Mouse (Mus musculus) kidney, postnatal 25 days (tissue): ENCODE data around the gene Nim1k.

Source experiments
- DNase-seq, 2 experiments: peaks; one replicate each; pipeline ENCODE4 v3.0.0; 2021; ENCODE audit warnings: mixed read lengths in 2 of 2

Gene Nim1k

DNA sequence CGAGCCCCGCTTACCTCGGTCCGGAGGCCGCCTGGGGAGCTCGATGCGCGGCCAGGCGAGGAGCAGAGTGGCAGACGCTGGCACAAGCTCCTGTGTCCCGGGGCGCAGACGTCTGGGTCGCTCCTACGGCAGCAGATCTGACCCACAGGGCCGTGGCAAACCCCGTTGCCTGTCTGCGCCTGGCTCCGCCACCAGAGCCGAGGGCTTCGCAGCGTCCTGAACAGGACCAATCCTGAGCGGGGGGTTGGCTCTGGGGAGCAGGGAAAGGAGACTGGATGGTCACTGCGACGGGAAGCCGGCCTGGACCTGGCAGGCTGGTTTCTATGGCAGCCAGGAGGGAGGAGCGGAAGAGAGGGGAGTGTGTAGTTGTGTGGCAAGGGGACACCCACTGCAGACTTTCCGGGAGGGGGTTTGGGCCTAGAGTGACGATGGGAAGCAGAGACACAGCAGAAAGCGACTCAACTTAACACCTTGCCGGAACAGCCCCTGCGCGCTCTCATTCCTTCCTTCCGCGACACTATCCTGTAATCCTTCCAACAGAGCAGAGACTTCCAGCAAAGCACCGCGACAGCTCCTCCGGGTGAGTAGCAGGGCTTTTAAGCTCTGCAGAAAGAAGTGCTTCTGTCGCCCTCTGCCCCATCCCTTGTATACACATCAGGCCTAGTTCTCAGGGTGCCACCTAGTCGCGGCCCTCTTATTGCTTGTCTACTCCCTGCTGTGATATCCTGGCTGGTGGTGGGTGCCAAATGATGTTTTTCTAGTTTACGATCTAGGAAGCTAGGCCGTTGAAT is at the start of gene Nim1k:
TSS of gene Nim1k (minus strand) at position 202 of the 791 bp plus-strand sequence.
- peak; percentile 86 to 95 for DNase-seq

DNA sequence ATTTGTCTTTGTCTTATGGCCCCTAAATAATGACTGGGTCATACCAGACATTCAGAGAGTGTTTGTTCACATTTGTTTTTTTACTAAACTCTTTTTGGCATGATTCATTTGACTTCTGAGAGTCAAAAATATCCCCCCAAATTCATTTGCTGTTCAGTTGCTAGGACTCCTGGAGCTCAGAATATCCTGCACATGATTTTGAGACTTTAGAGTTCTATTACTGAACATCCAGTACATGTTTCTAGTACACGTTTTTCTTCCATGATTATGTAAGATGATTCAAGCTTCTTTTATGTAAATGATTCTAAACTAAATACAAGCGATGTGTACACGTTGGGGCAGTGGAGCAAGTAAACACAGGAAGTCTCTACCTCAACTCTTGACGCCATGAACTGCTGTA is 42.0 kb upstream of the Nim1k start:
- DNase-seq: no peak

DNA sequence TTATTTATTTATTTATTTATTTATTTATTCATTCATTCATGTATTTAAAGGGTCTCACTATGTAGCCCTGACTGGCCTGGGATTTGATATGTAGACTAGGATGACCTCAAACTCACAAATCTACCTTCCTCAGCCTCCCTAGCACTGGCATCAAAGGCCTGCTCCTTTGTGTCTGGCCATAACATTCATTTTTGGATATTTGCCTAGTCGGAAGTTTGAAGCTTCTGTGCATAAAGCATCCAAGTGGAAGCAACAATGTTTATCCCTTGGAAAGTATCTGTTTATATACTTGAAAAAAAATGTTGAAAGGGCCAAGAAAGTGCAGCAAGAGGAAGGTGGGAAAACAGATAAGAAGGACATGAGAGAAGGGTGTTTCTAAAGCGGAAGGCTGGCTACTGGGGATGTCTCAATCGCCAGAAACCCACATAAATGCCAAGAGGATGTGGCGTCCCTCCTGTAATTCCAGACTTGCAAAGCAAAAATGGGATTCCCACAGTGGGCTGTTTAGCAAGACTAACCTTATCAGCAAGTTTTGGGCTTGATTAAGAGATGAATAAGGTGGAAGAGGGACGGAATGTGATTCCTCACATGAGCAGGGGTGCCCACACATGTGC is 37.2 kb upstream of the Nim1k start:
- no peak for DNase-seq

DNA sequence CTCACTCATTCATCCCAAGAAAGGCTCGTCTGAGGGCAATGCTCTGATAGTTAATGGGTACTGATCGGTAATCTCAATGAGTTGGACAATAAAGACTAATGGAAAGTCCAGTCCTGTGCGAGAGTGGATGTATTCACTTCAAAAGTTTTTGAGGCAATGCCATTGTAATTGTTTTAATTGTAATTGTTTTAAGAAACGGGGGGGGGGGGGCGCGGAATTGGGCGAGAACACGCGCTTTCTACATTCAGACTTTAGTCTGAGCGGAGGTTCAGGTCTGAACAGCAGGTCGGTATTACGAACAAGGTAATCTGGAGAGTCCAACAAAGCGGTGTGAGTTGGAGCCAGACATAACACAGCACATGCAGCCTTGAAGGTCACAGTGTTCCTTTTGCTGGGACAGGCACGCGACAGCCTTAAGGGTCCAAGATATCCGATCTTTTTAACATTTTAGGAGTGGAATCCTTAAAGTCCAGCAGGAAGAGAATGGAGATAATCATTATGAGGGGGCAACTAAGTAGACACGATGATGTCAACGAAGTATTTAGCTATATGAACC is 36.0 kb upstream of the Nim1k start:
- DNase-seq: peak; percentile 10 to 50

DNA sequence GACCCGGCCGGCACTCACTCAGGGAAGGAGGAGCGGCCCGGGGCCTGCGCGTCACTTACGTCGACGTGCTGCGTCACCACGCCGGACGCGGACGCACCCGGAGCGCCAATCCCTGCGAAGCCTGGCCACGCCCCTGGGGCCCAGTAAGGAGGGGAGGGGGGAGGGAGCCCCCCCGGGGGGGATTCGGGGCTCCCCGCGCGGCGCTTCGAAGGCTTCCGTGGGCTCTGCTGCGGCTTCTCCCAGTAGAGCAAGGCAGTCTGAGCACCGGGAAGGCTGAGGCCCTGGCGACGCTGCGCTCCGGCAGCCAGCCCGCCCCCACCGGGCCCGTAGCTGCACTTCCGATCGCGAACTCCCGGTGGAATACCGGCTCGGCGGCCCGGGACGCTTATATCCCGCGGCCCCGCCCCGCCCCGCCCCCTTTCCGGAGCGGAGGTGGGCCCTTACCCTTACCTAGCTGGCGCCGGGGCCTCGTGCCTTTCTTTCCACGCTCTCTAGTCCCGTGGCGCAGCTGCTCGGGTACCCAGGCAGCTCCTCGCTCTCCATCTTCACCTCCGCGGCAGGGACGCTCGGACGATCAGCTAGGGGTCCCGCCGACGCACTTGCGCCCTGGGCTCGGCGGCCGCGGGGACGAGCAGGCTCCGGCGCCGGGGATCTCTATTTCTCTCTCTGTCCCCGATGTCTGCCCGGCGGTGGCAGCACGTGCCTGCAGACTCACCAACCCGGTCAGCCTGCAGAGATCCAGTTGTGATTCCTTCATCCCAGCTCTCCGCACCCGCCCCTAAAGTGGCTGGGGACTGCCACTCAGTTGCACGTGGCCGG is 35.3 kb upstream of the Nim1k start, which contains the start of gene Zfp131:
TSS of gene Zfp131 (minus strand) at position 129 of the 819 bp plus-strand sequence.
- peak; percentile 96 to 98 for DNase-seq

DNA sequence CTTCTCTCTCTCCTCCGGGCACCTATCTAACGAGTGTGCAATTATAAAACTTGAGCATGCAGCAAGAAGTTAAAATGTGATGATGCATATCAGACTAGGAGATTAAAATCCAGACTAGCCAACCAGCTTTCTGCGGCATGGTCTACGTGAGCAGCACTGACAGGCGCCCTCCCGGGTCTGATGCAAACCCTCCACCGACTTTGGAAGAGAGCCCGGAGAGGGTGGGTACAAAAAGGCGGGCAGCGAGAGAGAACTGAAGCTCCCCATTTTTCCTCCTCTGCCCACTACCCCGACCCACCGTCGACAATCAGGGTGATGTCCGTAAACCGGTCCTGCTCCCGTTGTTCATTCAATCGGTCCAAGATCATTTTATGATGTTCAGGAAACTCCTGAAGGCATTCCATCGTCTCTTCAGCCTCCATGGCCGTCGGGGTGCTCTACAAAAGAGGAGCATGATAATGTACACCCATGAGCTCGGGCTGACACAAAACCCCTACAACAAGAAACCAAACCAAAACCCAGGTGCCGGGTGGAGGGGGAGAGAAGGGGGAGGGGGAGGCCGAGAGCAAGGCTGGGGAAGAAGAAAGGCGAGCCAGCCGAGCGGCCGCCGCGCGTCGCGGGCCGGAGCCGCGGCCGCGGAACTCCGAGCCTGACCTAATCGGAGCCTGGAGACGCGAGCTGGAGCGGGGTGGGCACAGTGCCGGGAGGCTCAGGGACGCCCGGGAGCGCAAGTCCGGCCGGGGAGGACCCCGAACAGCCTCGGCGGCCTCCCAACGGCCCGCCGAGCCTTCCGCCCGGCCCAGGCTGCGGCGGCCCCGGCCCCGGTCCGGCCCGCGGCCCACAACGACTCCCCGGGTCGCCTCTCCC is 34.4 kb upstream of the Nim1k start:
- DNase-seq: peak; percentile 52 to 70

DNA sequence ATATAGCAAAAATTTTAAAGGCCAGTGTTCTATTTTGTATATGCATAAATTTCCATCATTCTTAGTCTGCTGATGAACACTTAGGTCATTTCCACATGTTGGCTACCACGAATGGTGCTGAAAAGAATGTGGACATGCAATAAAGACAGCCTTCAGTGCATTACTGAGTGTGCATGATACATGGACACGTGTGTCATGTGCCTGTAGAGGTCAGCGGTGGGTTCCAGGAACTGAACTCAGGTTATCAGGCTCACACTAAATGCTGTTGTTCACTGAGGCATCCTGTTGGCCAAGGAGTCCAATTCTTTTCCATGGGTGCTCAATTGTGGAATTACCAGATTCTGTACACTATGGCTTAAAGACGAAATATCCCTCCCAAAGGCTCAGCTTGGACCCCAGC is 27.9 kb upstream of the Nim1k start:
- DNase-seq: no peak

DNA sequence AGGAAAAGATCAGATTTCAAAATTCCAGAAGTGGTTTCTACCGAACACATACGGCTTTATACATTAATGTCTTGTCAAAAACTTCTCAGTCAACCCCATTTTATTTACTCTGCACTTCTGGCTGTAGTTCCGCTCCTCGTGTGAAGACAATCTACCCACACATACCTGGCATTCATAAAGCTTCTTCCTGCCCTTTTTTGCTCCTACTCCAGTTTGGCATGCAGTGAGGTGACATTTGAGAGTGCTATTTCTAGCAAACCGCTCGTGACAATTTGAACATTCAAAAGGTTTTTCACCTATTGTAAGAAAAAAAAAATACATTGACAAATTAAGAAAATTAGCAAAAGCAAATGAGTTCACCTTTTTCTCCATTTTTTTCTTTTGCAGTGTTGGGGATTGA is 12.9 kb upstream of the Nim1k start:
- DNase-seq: no peak

DNA sequence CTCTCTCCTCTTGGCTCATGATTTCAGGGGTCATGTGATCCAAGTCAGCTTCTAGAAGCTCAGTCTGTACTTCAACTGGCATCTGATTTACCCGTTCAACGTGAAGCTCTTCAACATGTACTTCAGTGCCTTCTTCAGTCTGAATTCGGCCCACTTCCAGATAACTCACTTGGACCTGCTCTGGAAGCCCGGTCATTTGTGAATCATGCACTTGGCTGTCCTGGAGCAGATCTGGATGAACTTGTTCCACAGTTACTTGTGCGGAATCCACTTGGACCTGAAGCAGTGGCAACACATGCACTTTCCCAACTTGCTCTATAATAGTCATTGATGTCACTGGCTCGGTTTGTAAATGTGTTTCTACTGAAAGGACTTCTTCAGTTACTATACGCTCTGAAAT is 10.8 kb upstream of the Nim1k start:
- no peak for DNase-seq

DNA sequence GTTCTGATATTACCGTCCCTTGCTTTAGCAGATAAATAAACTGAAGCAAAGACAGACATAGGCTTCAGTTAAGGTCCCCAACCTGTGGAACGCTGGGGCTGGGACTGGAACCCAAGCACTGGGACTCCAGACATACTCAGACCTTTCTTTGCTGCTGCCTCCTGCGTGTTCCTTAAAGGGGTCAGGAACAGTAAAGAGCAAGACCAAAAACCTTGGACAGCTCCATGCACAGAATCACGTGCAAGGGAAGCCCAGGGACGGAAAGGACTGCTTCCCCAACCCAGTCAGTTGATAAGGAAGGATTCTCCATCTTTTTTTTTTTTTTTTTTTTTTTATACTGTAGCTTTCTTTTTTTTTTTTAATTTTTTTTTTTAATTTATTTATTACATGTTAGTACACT is 1.1 kb upstream of the Nim1k start:
- no peak for DNase-seq

DNA sequence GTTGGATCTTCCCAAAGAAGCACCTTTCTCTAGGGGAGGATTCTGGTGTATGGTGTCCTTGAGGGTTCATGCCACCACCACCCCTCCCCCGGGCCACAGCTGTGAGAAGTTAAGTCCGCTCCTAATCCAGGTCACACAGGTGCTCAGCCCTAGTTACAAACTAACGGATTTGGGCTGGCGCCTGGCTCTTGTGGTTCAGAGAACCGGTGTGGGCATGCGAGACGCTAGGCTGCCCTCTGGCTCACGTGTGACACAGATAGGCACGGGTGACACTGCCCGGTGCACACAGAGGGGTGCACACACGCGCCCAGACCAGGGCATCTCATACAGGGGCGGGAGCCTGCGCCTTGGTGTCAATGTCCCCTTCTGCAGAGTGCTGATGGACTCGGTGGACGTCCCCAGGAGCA is 538 bp downstream of the Nim1k start:
- peak; percentile 55 to 79 for DNase-seq

DNA sequence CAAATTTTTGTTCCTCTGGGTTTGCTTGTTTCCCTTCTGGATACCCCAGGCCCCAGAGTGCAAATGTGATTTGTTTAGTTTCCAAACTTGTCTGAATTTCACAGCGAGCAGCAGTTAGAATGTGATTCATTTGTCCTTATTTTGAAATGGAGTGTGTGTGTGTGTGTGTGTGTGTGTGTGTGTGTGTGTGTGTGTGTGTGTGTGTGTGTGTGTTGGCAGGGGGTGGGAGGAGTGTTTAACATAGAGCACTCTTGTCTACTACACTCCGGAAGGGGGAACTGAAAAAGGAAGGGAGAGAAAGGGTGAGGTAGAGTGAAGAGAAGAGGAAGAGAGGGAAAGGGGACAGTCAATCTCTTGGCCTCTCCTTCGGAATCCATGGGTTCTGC is 1.1 kb downstream of the Nim1k start:
- no peak for DNase-seq

DNA sequence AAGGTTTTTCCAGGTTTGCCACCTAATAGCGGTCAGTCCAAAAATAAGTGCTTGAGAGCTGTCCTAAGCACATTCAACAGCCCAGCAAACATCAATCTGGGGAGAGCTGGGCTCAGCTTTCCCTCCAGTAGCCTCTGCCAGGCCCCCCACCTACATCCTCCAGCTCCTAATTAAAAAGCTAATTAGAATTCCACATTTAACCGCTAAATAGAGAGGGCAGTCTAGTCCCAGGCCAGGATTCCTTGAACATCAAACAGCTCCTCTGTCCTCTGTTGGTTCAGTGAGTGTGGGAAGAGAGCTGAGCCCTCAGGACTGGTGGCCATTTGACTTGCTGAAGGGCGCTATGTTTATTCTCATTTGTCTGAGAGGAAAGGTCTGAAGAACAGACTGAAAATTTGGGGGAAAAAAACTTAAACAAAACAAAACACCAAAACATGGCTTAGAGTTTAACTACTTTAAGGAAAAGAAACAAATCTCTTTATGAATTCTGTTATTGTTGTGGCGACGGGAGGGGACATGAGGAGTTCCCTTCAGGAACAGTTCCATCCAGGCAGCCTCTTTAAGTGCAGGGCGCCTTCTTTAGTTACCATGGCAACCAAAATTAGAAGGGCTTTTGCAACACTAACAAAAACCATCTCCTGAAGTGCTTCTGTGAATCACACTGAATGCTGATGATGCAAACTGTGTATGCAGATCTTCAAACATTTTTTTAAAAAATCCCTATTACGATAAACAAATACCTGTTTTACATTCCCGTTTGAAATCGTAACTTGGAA is 1.6 kb downstream of the Nim1k start:
- no peak for DNase-seq

DNA sequence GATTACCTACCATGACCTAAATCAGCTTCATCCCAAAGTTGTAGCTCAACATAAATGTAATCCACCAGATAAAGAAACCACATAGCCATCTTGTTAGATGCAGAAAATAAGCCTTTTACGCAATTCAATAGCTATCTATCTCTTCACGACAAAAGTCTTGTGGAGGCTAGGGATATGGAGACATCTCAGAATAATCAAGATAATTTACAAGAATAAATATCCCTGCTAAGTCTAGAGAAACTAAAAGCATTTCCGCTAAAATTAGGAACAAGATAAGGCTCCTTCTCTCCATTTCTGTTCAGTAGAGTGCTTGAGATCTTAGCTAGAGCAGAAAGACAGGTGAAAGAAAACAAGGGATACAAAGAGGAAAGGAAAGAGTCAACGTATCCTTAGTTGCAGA is 8.8 kb downstream of the Nim1k start:
- DNase-seq: no peak

DNA sequence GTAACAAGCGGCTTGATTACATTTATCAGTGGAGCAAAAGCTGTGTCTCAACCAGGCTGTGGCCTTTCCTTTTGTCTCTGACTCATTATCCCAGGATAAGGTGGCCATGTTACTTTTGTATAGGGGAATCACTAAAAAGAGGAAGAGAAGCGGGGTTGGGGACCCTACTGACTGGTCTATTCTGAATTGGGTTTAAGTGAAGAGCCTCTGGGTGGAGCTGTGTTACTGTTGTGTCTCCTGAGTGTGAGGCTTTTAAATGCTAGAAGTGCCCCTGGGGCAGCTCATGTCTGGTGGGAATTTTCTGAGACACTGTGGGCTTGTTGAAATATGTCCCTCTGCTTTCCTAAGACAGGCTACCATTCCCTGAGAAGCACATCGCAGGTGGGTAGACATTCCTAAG is 12.2 kb downstream of the Nim1k start:
- no peak for DNase-seq

DNA sequence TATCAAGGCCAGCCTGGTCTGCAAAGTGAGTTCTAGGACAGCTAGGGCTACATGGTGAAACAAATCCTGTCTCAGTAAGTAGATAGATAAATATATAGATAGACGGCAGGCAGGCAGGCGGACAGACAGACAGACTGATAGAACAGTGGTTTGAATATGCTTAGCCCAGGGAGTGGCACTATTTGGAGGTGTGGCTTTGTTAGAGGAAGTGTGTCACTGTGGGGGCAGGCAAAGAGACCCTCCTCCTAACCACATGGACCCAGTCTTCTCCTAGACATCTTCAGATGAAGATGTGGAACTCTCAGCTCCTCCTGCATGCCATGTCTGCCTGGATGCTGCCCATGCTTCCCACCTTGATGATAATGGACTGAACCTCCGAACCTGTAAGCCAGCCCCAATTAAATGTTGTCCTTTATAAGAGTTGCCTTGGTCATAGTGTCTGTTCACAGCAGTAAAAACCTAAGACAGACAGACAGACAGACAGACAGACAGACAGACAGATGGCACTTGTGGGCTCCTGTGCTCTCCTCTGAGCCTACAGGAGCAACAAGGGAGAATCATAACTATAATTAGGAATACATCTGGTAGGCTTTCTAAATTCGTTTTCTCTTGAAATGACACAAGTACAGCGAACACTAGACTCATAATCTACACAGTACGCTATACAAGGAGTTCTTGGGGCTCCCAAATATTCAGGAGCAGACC is 12.8 kb downstream of the Nim1k start:
- no peak for DNase-seq

DNA sequence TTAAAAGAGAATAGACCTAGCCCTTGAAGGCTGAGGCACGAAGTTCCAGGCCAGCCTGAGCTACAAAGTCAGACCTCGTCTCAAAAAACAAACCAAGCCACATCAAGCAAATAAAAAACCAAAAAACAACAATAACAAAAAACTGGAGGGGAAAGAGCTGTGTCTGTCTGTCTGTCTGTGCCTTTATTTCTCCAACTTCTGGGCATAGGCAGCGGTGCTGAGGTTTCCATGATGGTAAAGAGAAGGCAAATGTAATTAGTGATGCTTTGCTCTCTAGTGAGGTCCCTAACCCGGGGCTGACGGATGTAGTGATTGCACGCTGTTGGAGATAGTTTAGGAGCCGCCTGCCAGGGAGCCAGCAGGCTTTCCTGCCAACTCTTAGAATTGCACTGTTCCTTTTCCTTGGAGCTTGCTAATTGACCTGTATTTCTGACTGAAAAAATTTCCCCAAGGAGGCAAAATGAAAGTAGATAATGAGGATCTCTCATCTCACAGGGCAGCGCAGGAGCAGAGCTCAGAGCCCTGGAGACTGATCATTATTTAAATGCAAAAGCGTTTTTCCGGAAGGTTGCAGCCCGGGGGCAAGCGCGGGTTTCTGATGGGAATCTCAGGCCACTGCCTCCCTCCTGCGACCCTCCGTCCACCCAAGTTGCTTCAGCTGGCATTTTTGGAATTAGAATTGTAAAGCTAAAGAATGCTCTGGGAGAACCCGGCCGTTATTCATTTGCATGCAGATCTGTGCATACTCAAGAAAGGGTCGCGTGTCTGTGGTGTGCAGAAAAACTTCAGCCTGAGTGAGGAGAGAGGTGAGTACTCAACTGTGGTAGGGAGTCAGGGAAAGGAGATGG is 14.1 kb downstream of the Nim1k start:
- DNase-seq: no peak

DNA sequence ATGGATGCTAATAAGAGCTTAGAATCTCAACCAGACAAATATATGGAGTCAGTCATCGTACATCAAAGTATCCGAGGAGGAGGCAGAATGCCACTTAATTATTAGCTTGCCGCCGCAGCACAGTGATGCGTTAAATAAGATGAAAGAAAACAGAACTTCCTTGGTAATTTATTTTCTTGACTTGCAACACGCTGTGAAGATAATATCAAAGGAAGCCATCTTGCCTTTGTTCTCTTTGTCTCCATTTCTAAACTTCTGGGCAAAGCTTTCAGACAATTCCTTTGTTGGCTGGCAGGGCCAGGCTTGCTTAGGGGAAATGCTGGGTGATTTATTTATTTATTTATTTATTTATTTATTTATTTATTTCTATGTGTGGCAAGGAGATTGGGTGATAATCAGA is 24.2 kb downstream of the Nim1k start:
- no peak for DNase-seq

DNA sequence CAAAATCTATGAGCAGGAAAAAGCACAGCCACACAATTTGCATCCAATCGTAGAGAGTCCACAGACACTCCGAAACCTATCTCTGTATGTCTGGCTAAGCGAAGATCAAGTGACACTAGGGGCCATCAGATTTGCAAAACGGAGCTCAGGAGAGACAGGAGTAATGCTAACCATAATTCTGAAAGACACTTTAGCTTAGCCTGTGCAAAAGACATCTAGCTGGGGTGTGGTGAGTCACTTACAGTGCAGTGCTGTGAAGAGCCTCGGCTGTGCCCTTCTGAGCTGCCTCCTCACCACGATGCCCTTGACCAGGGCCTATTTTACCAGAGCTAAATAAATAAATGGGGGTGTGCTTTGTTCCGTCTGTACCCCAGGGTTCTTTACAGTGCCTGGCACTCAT is 26.3 kb downstream of the Nim1k start:
- no peak for DNase-seq
